Mouse (Mus musculus): ENCODE measurements around the gene Higd1a.

DNA sequence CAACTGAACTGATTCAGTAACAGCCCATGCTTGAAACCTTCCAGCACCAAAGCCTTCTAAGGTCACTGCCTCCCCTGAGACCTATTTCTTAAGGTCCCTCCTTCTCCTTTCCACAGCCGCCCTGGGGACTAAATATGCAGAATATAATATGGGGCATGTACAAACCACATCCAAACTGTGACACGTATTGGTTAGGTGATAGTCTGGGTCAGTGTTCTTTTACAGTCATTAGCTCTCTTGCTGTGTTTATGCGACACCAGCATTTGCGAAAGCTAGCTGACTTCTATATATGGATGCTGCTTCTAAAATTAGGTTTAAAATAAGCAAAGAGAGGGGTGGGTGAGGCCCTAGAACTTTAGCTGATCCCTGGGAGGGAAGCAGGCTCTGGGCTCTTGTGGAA, 38.7 kb upstream of the Higd1a start:
- TF ChIP-seq CTCF (IDR thresholded peaks at IDR 0.05; ENCODE audit: control insufficient read depth, insufficient read depth, low read length) (no peak), POLR2A (IDR thresholded peaks at IDR 0.05; ENCODE audit: borderline replicate concordance, control insufficient read depth, low read depth, low read length) (no peak)

Measured in bone marrow, adult 2 months (tissue).